Mouse (Mus musculus): ENCODE data around the gene Ankle1. TPM values are rescaled to one million over a fixed set of nuclear protein-coding genes. Genes with fewer than 3 reads are reported as not detected.

The Ankle1 gene
- polyA plus RNA-seq, 1 experiment = 13.8 TPM

- TF ChIP-seq POLR2A (IDR thresholded peaks at IDR 0.05; ENCODE audit: low read depth, low read length) = no peak
- TF ChIP-seq CTCF (IDR thresholded peaks at IDR 0.05; ENCODE audit: extremely low read depth, insufficient read length, insufficient replicate concordance, low read depth, low read length) = no peak
- Histone ChIP-seq H3K4me1 (ENCODE audit: control insufficient read depth, insufficient read depth, insufficient read length, low read length) (peaks cover 38% of the 10 kb centered on the region), H3K4me3 (ENCODE audit: low read depth, low read length) (peak overlapping the region; percentile 53; the same call in 1 of the 2 replicates), H3K27ac (ENCODE audit: insufficient read depth, low read depth, low read length) (no peak overlapping the region), H3K36me3 (ENCODE audit: control insufficient read depth, insufficient read depth, low read length) (peaks cover 30% of the 10 kb centered on the region), H3K27me3 (ENCODE audit: control insufficient read depth, insufficient read depth, low read length) (no peaks in the 10 kb centered on the region)
- 54% methylated on average over 8 of the region's 8 CpGs for WGBS
Measured at GRCm38 (mm10) chr8:71376423-71377030, 29.3 kb upstream of the Ankle1 start.

GRCm38 (mm10) chr8:71379008-71379407 is 26.8 kb upstream of the Ankle1 start:
- peaks cover 20% of the 10 kb centered on the region for H3K36me3 ChIP-seq (ENCODE audit: control insufficient read depth, insufficient read depth, low read length)
- WGBS = 80% methylated on average over 4 of the region's 4 CpGs
- H3K27ac ChIP-seq (ENCODE audit: insufficient read depth, low read depth, low read length) = no peak overlapping the region
- H3K4me3 ChIP-seq (ENCODE audit: low read depth, low read length) = no peak overlapping the region
- H3K27me3 ChIP-seq (ENCODE audit: control insufficient read depth, insufficient read depth, low read length) = no peaks in the 10 kb centered on the region
- TF ChIP-seq CTCF (IDR thresholded peaks at IDR 0.05; ENCODE audit: extremely low read depth, insufficient read length, insufficient replicate concordance, low read depth, low read length) (no peak), POLR2A (IDR thresholded peaks at IDR 0.05; ENCODE audit: low read depth, low read length) (no peak)
- peaks cover 49% of the 10 kb centered on the region for H3K4me1 ChIP-seq (ENCODE audit: control insufficient read depth, insufficient read depth, insufficient read length, low read length)

GRCm38 (mm10) chr8:71379512-71380075 is 26.2 kb upstream of the Ankle1 start:
- WGBS = 31% methylated on average over 3 of the region's 3 CpGs
- Histone ChIP-seq H3K27ac (ENCODE audit: insufficient read depth, low read depth, low read length) (peak overlapping the region; percentile 83), H3K4me3 (ENCODE audit: low read depth, low read length) (peak overlapping the region; percentile 97), H3K4me1 (ENCODE audit: control insufficient read depth, insufficient read depth, insufficient read length, low read length) (peaks cover 49% of the 10 kb centered on the region), H3K36me3 (ENCODE audit: control insufficient read depth, insufficient read depth, low read length) (peaks cover 15% of the 10 kb centered on the region), H3K27me3 (ENCODE audit: control insufficient read depth, insufficient read depth, low read length) (no peaks in the 10 kb centered on the region)
- TF ChIP-seq POLR2A (IDR thresholded peaks at IDR 0.05; ENCODE audit: low read depth, low read length) = no peak
- no peak for TF ChIP-seq CTCF (IDR thresholded peaks at IDR 0.05; ENCODE audit: extremely low read depth, insufficient read length, insufficient replicate concordance, low read depth, low read length)

- TF ChIP-seq POLR2A (IDR thresholded peaks at IDR 0.05; ENCODE audit: low read depth, low read length) = 0 out of 2 replicates have a peak, but pooled peaks have one; percentile 8
- no peak for TF ChIP-seq CTCF (IDR thresholded peaks at IDR 0.05; ENCODE audit: extremely low read depth, insufficient read length, insufficient replicate concordance, low read depth, low read length)
- peak overlapping the region; percentile 97 for H3K4me3 ChIP-seq (ENCODE audit: low read depth, low read length)
- WGBS = 2% methylated on average over 72 of the region's 72 CpGs
- no peaks in the 10 kb centered on the region for H3K27me3 ChIP-seq (ENCODE audit: control insufficient read depth, insufficient read depth, low read length)
- H3K27ac ChIP-seq (ENCODE audit: insufficient read depth, low read depth, low read length) = peak overlapping the region; percentile 83
- peaks cover 41% of the 10 kb centered on the region for H3K4me1 ChIP-seq (ENCODE audit: control insufficient read depth, insufficient read depth, insufficient read length, low read length)
- peaks cover 7% of the 10 kb centered on the region for H3K36me3 ChIP-seq (ENCODE audit: control insufficient read depth, insufficient read depth, low read length)
Measured at GRCm38 (mm10) chr8:71380178-71381171, 25.3 kb upstream of the Ankle1 start.

GRCm38 (mm10) chr8:71381421-71381970 is 24.3 kb upstream of the Ankle1 start, which contains the start of gene Nr2f6:
Gene Nr2f6 (minus strand): TSS chr8:71381960.
- H3K4me1 ChIP-seq (ENCODE audit: control insufficient read depth, insufficient read depth, insufficient read length, low read length) = peaks cover 33% of the 10 kb centered on the region
- H3K27ac ChIP-seq (ENCODE audit: insufficient read depth, low read depth, low read length) = peak within 1 kb of the TSS; percentile 95
- H3K27me3 ChIP-seq (ENCODE audit: control insufficient read depth, insufficient read depth, low read length) = no peaks in the 10 kb centered on the region
- peaks cover 7% of the 10 kb centered on the region for H3K36me3 ChIP-seq (ENCODE audit: control insufficient read depth, insufficient read depth, low read length)
- H3K4me3 ChIP-seq (ENCODE audit: low read depth, low read length) = peak within 1 kb of the TSS; percentile 97
- under 1% methylated on average over 89 of the region's 89 CpGs for WGBS
- TF ChIP-seq POLR2A (IDR thresholded peaks at IDR 0.05; ENCODE audit: low read depth, low read length) (no peak; the same call in 1 of the 2 replicates), CTCF (IDR thresholded peaks at IDR 0.05; ENCODE audit: extremely low read depth, insufficient read length, insufficient replicate concordance, low read depth, low read length) (no peak)

- peak; percentile 77; the same call in 1 of the 2 replicates for TF ChIP-seq POLR2A (IDR thresholded peaks at IDR 0.05; ENCODE audit: low read depth, low read length)
- no peak for TF ChIP-seq CTCF (IDR thresholded peaks at IDR 0.05; ENCODE audit: extremely low read depth, insufficient read length, insufficient replicate concordance, low read depth, low read length)
- WGBS = 3% methylated on average over 75 of the region's 80 CpGs
- Histone ChIP-seq H3K4me3 (ENCODE audit: low read depth, low read length) (peak overlapping the region; percentile 72), H3K36me3 (ENCODE audit: control insufficient read depth, insufficient read depth, low read length) (peaks cover 7% of the 10 kb centered on the region), H3K4me1 (ENCODE audit: control insufficient read depth, insufficient read depth, insufficient read length, low read length) (peaks cover 28% of the 10 kb centered on the region), H3K27me3 (ENCODE audit: control insufficient read depth, insufficient read depth, low read length) (no peaks in the 10 kb centered on the region), H3K27ac (ENCODE audit: insufficient read depth, low read depth, low read length) (peak overlapping the region; percentile 95)
Measured at GRCm38 (mm10) chr8:71381971-71382961, 23.5 kb upstream of the Ankle1 start.
